Mouse (Mus musculus): Measurements from ENCODE around the gene Cmss1.

DNA sequence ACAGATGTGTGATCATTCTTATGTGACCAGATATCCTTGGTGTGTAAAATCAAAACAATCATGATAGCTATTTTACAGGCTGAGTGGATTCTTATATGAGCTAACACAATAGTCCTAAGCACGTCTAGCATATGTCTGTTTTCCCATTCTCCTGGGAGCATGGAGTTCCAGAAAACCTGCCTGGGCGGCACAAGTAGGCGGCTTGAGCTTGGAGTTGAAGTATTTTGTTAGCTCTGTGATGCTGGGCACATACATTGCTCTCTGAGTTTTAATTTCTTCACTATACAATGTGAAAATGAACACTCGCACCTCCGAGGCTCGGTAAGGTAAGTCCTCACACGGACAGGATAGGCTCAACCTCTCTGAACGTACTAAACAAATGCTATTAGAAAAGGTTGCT, 116.0 kb downstream of the Cmss1 start:
- no peak for TF ChIP-seq CTCF (IDR thresholded peaks at IDR 0.05; ENCODE audit: low read depth, low read length)
- TF ChIP-seq POLR2A (IDR thresholded peaks at IDR 0.05; ENCODE audit: borderline replicate concordance, low read depth, low read length) = no peak

Data from bone marrow macrophage, adult 2 months (primary cell).